Mouse (Mus musculus): ENCODE results near the gene Tas2r114. TPM values are rescaled to one million over a fixed set of nuclear protein-coding genes. Genes with fewer than 3 reads are reported as not detected.

The Tas2r114 gene
- polyA plus RNA-seq (2015; fragmentation: Nextera tagmentation; extraction: Ambion mirVana): not detected in 2 replicates

- Histone ChIP-seq H3K4me1 (no peaks in the 10 kb centered on the region), H3K27me3 (replicated peaks) (no peaks in the 10 kb centered on the region), H3K27ac (replicated peaks) (no peak within 1 kb of the TSS), H3K9ac (replicated peaks) (no peak within 1 kb of the TSS), H3K4me2 (no peak within 1 kb of the TSS), H3K36me3 (no peaks in the 10 kb centered on the region), H3K4me3 (replicated peaks) (no peak within 1 kb of the TSS), H3K9me3 (replicated peaks) (peaks cover 8% of the 10 kb centered on the region; the same call in 1 of the 2 replicates)
- no peak for ATAC-seq (ENCODE audit: low FRiP score)
Measured at GRCm38 (mm10) chr6:131689963-131690362, at the start of gene Tas2r114. Tas2r114 (minus strand) TSS chr6:131690063.

GRCm38 (mm10) chr6:131712803-131713202 lies 22.9 kb upstream of the Tas2r114 start:
- no peak for ATAC-seq (ENCODE audit: low FRiP score)
- H3K4me3 ChIP-seq (replicated peaks): no peak overlapping the region
- no peak overlapping the region for H3K9ac ChIP-seq (replicated peaks)
- H3K36me3 ChIP-seq: no peaks in the 10 kb centered on the region
- no peak overlapping the region for H3K27ac ChIP-seq (replicated peaks)
- H3K4me1 ChIP-seq: no peaks in the 10 kb centered on the region
- peaks cover 5% of the 10 kb centered on the region; the same call in 1 of the 2 replicates for H3K9me3 ChIP-seq (replicated peaks)
- 47% methylated on average over 7 of the region's 7 CpGs for WGBS
- no peaks in the 10 kb centered on the region for H3K27me3 ChIP-seq (replicated peaks)
- H3K4me2 ChIP-seq: no peak overlapping the region

- Histone ChIP-seq H3K9me3 (replicated peaks) (peaks cover 8% of the 10 kb centered on the region; the same call in 1 of the 2 replicates), H3K36me3 (no peaks in the 10 kb centered on the region), H3K4me3 (replicated peaks) (no peak within 1 kb of the TSS), H3K27me3 (replicated peaks) (no peaks in the 10 kb centered on the region), H3K27ac (replicated peaks) (no peak within 1 kb of the TSS), H3K9ac (replicated peaks) (no peak within 1 kb of the TSS), H3K4me1 (no peaks in the 10 kb centered on the region), H3K4me2 (no peak within 1 kb of the TSS)
- ATAC-seq (ENCODE audit: low FRiP score): no peak
- 77% methylated on average over 1 of the region's 1 CpGs for WGBS
Measured at GRCm38 (mm10) chr6:131687395-131687794, 2.5 kb downstream of the Tas2r114 start, which contains the start of gene Tas2r105. Tas2r105 (minus strand) TSS chr6:131687495.

GRCm38 (mm10) chr6:131685644-131686043 lies 4.2 kb downstream of the Tas2r114 start, which contains the start of gene Tas2r104:
Tas2r104 (minus strand) TSS chr6:131685744.
- no peak for ATAC-seq (ENCODE audit: low FRiP score)
- no peaks in the 10 kb centered on the region for H3K27me3 ChIP-seq (replicated peaks)
- no peak within 1 kb of the TSS for H3K27ac ChIP-seq (replicated peaks)
- WGBS: 88% methylated on average over 1 of the region's 1 CpGs
- H3K4me2 ChIP-seq: no peak within 1 kb of the TSS
- H3K36me3 ChIP-seq: no peaks in the 10 kb centered on the region
- no peak within 1 kb of the TSS for H3K4me3 ChIP-seq (replicated peaks)
- no peak within 1 kb of the TSS for H3K9ac ChIP-seq (replicated peaks)
- H3K4me1 ChIP-seq: no peaks in the 10 kb centered on the region
- no peaks in the 10 kb centered on the region for H3K9me3 ChIP-seq (replicated peaks)

GRCm38 (mm10) chr6:131678786-131679185 lies 11.1 kb downstream of the Tas2r114 start, which contains the start of gene Tas2r106:
Tas2r106 (minus strand) TSS chr6:131678886.
- 76% methylated on average over 3 of the region's 3 CpGs for WGBS
- no peak within 1 kb of the TSS for H3K27ac ChIP-seq (replicated peaks)
- no peaks in the 10 kb centered on the region for H3K4me1 ChIP-seq
- ATAC-seq (ENCODE audit: low FRiP score): no peak
- H3K9me3 ChIP-seq (replicated peaks): peaks cover 6% of the 10 kb centered on the region; the same call in 1 of the 2 replicates
- H3K4me3 ChIP-seq (replicated peaks): no peak within 1 kb of the TSS
- no peak within 1 kb of the TSS for H3K4me2 ChIP-seq
- no peaks in the 10 kb centered on the region for H3K27me3 ChIP-seq (replicated peaks)
- H3K36me3 ChIP-seq: no peaks in the 10 kb centered on the region
- H3K9ac ChIP-seq (replicated peaks): no peak within 1 kb of the TSS

GRCm38 (mm10) chr6:131660049-131660448 lies 29.8 kb downstream of the Tas2r114 start, which contains the start of gene Tas2r107:
Tas2r107 (minus strand) TSS chr6:131660149.
- Histone ChIP-seq H3K4me1 (no peaks in the 10 kb centered on the region), H3K9me3 (replicated peaks) (peaks cover 17% of the 10 kb centered on the region; the same call in 1 of the 2 replicates), H3K36me3 (no peaks in the 10 kb centered on the region), H3K4me2 (no peak within 1 kb of the TSS), H3K27ac (replicated peaks) (no peak within 1 kb of the TSS), H3K9ac (replicated peaks) (no peak within 1 kb of the TSS), H3K4me3 (replicated peaks) (no peak within 1 kb of the TSS), H3K27me3 (replicated peaks) (no peaks in the 10 kb centered on the region)
- no peak for ATAC-seq (ENCODE audit: low FRiP score)

Other genes with a start within 250 kb of the Tas2r114 start
- not detected in 2 replicates for gene 5430401F13Rik, start 203.7 kb downstream of the Tas2r114 start, polyA plus RNA-seq (2015; fragmentation: Nextera tagmentation; extraction: Ambion mirVana)
- not detected in 2 replicates for gene Gm6619, start 203.7 kb downstream of the Tas2r114 start, polyA plus RNA-seq (2015; fragmentation: Nextera tagmentation; extraction: Ambion mirVana)
- gene Tas2r130, start 59.2 kb downstream of the Tas2r114 start, polyA plus RNA-seq (2015; fragmentation: Nextera tagmentation; extraction: Ambion mirVana): not detected in 2 replicates
- gene Tas2r107, start 29.9 kb downstream of the Tas2r114 start, polyA plus RNA-seq (2015; fragmentation: Nextera tagmentation; extraction: Ambion mirVana): not detected in 2 replicates
- not detected in 2 replicates for gene Tas2r106, start 11.2 kb downstream of the Tas2r114 start, polyA plus RNA-seq (2015; fragmentation: Nextera tagmentation; extraction: Ambion mirVana)
- not detected in 2 replicates for gene Tas2r104, start 4.3 kb downstream of the Tas2r114 start, polyA plus RNA-seq (2015; fragmentation: Nextera tagmentation; extraction: Ambion mirVana)
- gene Tas2r105, start 2.6 kb downstream of the Tas2r114 start, polyA plus RNA-seq (2015; fragmentation: Nextera tagmentation; extraction: Ambion mirVana): not detected in 2 replicates

Measured in neural tube, embryonic 15.5 days (tissue).